Mouse (Mus musculus): ENCODE measurements at regions not wholly inside any gene's neighbourhood (a gene's known extent, or its start where the extent isn't known, plus 50 kb on each side); places are given as distances from the start of the nearest gene placed in this dataset.
A peak's percentile ranks its signal among the peaks of the same experiment; 100 is the strongest.

- Histone ChIP-seq H3K9me3 (ENCODE audit: low read length) (no peaks in the 10 kb centered on the region), H3K4me1 (ENCODE audit: insufficient read depth, low read depth, low read length) (peaks cover 4% of the 10 kb centered on the region; the same call in 1 of the 2 replicates), H3K36me3 (ENCODE audit: insufficient read depth, low read length) (no peaks in the 10 kb centered on the region), H3K27me3 (replicated peaks; ENCODE audit: insufficient read depth, low read length) (no peaks in the 10 kb centered on the region), H3K4me3 (ENCODE audit: low read depth, low read length) (no peak overlapping the region), H3K4me2 (replicated peaks; ENCODE audit: low read depth, low read length) (no peak overlapping the region), H3K27ac (ENCODE audit: low read length) (no peak overlapping the region), H3K9ac (replicated peaks; ENCODE audit: low read depth) (no peak overlapping the region)
- 39% methylated on average over 1 of the region's 1 CpGs for WGBS
- TF ChIP-seq EP300 (IDR thresholded peaks at IDR 0.05), result peak; percentile 34; the same call in 1 of the 2 replicates
- no peak for TF ChIP-seq CTCF (IDR thresholded peaks at IDR 0.05)
- peak; percentile 66 for DNase-seq (ENCODE audit: low spot score)
- peak; percentile 24; the same call in 1 of the 2 replicates for ATAC-seq
Measured at GRCm38 (mm10) chr12:70617024-70617423, 164.1 kb downstream of the Tmx1 start.

GRCm38 (mm10) chr12:70617979-70618378 is 165.1 kb downstream of the Tmx1 start:
- no peak overlapping the region for H3K27ac ChIP-seq (ENCODE audit: low read length)
- DNase-seq (ENCODE audit: low spot score) (no peak), ATAC-seq (no peak)
- no peaks in the 10 kb centered on the region for H3K36me3 ChIP-seq (ENCODE audit: insufficient read depth, low read length)
- no peaks in the 10 kb centered on the region for H3K4me1 ChIP-seq (ENCODE audit: insufficient read depth, low read depth, low read length)
- H3K9me3 ChIP-seq (ENCODE audit: low read length), result no peaks in the 10 kb centered on the region
- no peak for TF ChIP-seq CTCF (IDR thresholded peaks at IDR 0.05)
- H3K4me3 ChIP-seq (ENCODE audit: low read depth, low read length), result no peak overlapping the region
- H3K9ac ChIP-seq (replicated peaks; ENCODE audit: low read depth), result no peak overlapping the region
- no peak overlapping the region for H3K4me2 ChIP-seq (replicated peaks; ENCODE audit: low read depth, low read length)
- WGBS, result 58% methylated on average over 3 of the region's 3 CpGs
- H3K27me3 ChIP-seq (replicated peaks; ENCODE audit: insufficient read depth, low read length), result no peaks in the 10 kb centered on the region

GRCm38 (mm10) chr12:70619436-70619835 is 166.5 kb downstream of the Tmx1 start:
- Histone ChIP-seq H3K4me1 (ENCODE audit: insufficient read depth, low read depth, low read length) (no peaks in the 10 kb centered on the region), H3K4me2 (replicated peaks; ENCODE audit: low read depth, low read length) (no peak overlapping the region), H3K27me3 (replicated peaks; ENCODE audit: insufficient read depth, low read length) (no peaks in the 10 kb centered on the region), H3K4me3 (ENCODE audit: low read depth, low read length) (no peak overlapping the region), H3K9ac (replicated peaks; ENCODE audit: low read depth) (no peak overlapping the region), H3K27ac (ENCODE audit: low read length) (no peak overlapping the region), H3K36me3 (ENCODE audit: insufficient read depth, low read length) (no peaks in the 10 kb centered on the region), H3K9me3 (ENCODE audit: low read length) (no peaks in the 10 kb centered on the region)
- TF ChIP-seq EP300 (IDR thresholded peaks at IDR 0.05), result peak; percentile 69
- TF ChIP-seq CTCF (IDR thresholded peaks at IDR 0.05), result no peak
- ATAC-seq (peak; percentile 84), DNase-seq (ENCODE audit: low spot score) (peak; percentile 77)
- WGBS, result 51% methylated on average over 2 of the region's 2 CpGs

- no peaks in the 10 kb centered on the region for H3K36me3 ChIP-seq (ENCODE audit: insufficient read depth, low read length)
- no peaks in the 10 kb centered on the region for H3K9me3 ChIP-seq (ENCODE audit: low read length)
- DNase-seq (ENCODE audit: low spot score) (no peak), ATAC-seq (peak; percentile 42; the same call in 1 of the 2 replicates)
- TF ChIP-seq EP300 (IDR thresholded peaks at IDR 0.05) (0 out of 2 replicates have a peak, but pooled peaks have one; percentile 30), CTCF (IDR thresholded peaks at IDR 0.05) (no peak)
- no peak overlapping the region for H3K27ac ChIP-seq (ENCODE audit: low read length)
- H3K4me2 ChIP-seq (replicated peaks; ENCODE audit: low read depth, low read length), result no peak overlapping the region
- WGBS, result 41% methylated on average over 4 of the region's 4 CpGs
- H3K4me3 ChIP-seq (ENCODE audit: low read depth, low read length), result no peak overlapping the region
- H3K9ac ChIP-seq (replicated peaks; ENCODE audit: low read depth), result no peak overlapping the region
- no peaks in the 10 kb centered on the region for H3K27me3 ChIP-seq (replicated peaks; ENCODE audit: insufficient read depth, low read length)
- no peaks in the 10 kb centered on the region; the same call in 1 of the 2 replicates for H3K4me1 ChIP-seq (ENCODE audit: insufficient read depth, low read depth, low read length)
Measured at GRCm38 (mm10) chr12:70622019-70622418, 169.1 kb downstream of the Tmx1 start.

GRCm38 (mm10) chr12:70624298-70624980 is 171.5 kb downstream of the Tmx1 start:
- Histone ChIP-seq H3K9ac (replicated peaks; ENCODE audit: low read depth) (no peak overlapping the region), H3K27me3 (replicated peaks; ENCODE audit: insufficient read depth, low read length) (no peaks in the 10 kb centered on the region), H3K36me3 (ENCODE audit: insufficient read depth, low read length) (no peaks in the 10 kb centered on the region), H3K4me3 (ENCODE audit: low read depth, low read length) (no peak overlapping the region), H3K4me1 (ENCODE audit: insufficient read depth, low read depth, low read length) (peaks cover 4% of the 10 kb centered on the region; the same call in 1 of the 2 replicates), H3K9me3 (ENCODE audit: low read length) (no peaks in the 10 kb centered on the region), H3K27ac (ENCODE audit: low read length) (no peak overlapping the region), H3K4me2 (replicated peaks; ENCODE audit: low read depth, low read length) (peak overlapping the region; percentile 1)
- peak; percentile 76 for ATAC-seq
- TF ChIP-seq EP300 (IDR thresholded peaks at IDR 0.05) (peak; percentile 56; the same call in 1 of the 2 replicates), CTCF (IDR thresholded peaks at IDR 0.05) (no peak)
- WGBS, result 38% methylated on average over 9 of the region's 9 CpGs
- DNase-seq (ENCODE audit: low spot score), result peak; percentile 69

- ATAC-seq (no peak), DNase-seq (ENCODE audit: low spot score) (no peak)
- 75% methylated on average over 7 of the region's 7 CpGs for WGBS
- Histone ChIP-seq H3K27ac (ENCODE audit: low read length) (no peak overlapping the region), H3K4me1 (ENCODE audit: insufficient read depth, low read depth, low read length) (peaks cover 4% of the 10 kb centered on the region; the same call in 1 of the 2 replicates), H3K27me3 (replicated peaks; ENCODE audit: insufficient read depth, low read length) (no peaks in the 10 kb centered on the region), H3K4me2 (replicated peaks; ENCODE audit: low read depth, low read length) (no peak overlapping the region), H3K4me3 (ENCODE audit: low read depth, low read length) (no peak overlapping the region), H3K9me3 (ENCODE audit: low read length) (no peaks in the 10 kb centered on the region), H3K36me3 (ENCODE audit: insufficient read depth, low read length) (no peaks in the 10 kb centered on the region), H3K9ac (replicated peaks; ENCODE audit: low read depth) (no peak overlapping the region)
- no peak for TF ChIP-seq CTCF (IDR thresholded peaks at IDR 0.05)
- TF ChIP-seq EP300 (IDR thresholded peaks at IDR 0.05), result no peak
Measured at GRCm38 (mm10) chr12:70627638-70628037, 174.7 kb downstream of the Tmx1 start.
